Mouse (Mus musculus): ENCODE data around the gene Senp3. TPM values are rescaled to one million over a fixed set of nuclear protein-coding genes. Genes with fewer than 3 reads are reported as not detected.

Gene Senp3
- polyA plus RNA-seq, 1 experiment: 187 TPM

DNA sequence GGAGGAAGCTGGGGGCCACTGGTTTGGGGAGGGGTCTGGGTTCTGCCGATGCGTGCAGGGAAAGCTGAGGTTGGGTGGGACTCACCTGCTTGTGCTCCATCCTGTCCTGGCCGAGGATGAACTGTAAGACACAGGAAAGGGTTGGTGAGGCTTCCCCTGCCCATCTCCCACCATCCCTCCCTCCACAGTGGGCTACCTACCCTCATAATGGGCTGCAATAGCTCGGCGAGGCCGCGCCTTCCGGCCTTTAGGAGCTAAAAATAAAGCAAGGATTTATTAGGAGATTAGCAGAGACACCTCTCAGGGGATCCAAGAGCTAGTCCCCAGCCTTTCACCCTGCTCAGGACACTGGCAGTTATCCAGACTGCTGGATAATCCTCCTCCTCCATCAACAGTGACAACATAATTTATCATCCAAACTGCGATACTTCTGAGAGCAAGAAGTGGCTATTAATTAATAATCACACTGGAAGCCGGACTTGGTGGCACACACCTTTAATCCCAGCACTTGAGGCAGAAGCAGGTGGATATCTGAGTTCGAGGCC lies 11.6 kb upstream of the Senp3 start:
- no peak overlapping the region for H3K27ac ChIP-seq (ENCODE audit: insufficient read depth, low read length)
- no peaks in the 10 kb centered on the region for H3K4me1 ChIP-seq (ENCODE audit: control insufficient read depth, insufficient read depth, low read length)
- no peak overlapping the region for H3K4me3 ChIP-seq (ENCODE audit: insufficient read depth, low read length)
- TF ChIP-seq CTCF (IDR thresholded peaks at IDR 0.05; ENCODE audit: borderline replicate concordance, insufficient read depth, low read length) (no peak), POLR2A (IDR thresholded peaks at IDR 0.05; ENCODE audit: low read depth, low read length) (no peak)

- TF ChIP-seq CTCF (IDR thresholded peaks at IDR 0.05; ENCODE audit: borderline replicate concordance, insufficient read depth, low read length): no peak
- no peak for TF ChIP-seq POLR2A (IDR thresholded peaks at IDR 0.05; ENCODE audit: low read depth, low read length)
Measured at GRCm38 (mm10) chr11:69692863-69693262, 11.0 kb upstream of the Senp3 start.

DNA sequence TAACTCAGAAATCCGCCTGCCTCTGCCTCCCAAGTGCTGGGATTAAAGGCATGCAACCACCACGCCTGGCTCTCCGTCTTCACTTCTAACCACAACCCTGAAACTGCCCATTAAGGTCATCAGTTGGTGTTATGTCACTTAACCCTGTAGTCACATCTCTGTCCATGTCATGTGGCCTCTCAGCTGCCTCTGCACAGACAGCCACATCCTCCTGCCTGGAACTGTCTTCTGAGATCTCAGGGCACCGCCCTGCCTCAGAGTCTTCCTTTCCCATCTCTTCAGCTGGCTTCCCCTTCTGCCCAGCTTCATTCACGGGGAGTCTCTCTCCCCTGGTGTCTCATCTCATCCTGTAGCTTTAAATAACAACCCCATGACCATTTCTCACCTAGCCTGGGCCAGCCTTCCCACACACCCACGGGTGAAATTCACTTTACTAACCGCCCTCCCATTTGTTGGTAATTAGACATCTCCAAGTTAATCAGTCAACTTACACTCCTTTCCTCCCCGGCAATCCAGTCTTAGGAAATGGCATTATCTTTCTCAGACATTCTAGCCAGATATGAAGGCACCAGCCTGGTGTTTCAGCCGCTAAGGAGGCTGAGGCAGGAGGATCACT lies 10.4 kb upstream of the Senp3 start:
- Histone ChIP-seq H3K27ac (ENCODE audit: insufficient read depth, low read length) (no peak overlapping the region), H3K4me3 (ENCODE audit: insufficient read depth, low read length) (no peak overlapping the region), H3K4me1 (ENCODE audit: control insufficient read depth, insufficient read depth, low read length) (no peaks in the 10 kb centered on the region)
- TF ChIP-seq CTCF (IDR thresholded peaks at IDR 0.05; ENCODE audit: borderline replicate concordance, insufficient read depth, low read length): no peak
- TF ChIP-seq POLR2A (IDR thresholded peaks at IDR 0.05; ENCODE audit: low read depth, low read length): no peak

More at GRCm38 (mm10) chr11:69692863-69693262, 11.0 kb upstream of the Senp3 start:
- Histone ChIP-seq H3K4me1 (ENCODE audit: control insufficient read depth, insufficient read depth, low read length) (no peaks in the 10 kb centered on the region), H3K4me3 (ENCODE audit: insufficient read depth, low read length) (no peak overlapping the region), H3K27ac (ENCODE audit: insufficient read depth, low read length) (no peak overlapping the region)

DNA sequence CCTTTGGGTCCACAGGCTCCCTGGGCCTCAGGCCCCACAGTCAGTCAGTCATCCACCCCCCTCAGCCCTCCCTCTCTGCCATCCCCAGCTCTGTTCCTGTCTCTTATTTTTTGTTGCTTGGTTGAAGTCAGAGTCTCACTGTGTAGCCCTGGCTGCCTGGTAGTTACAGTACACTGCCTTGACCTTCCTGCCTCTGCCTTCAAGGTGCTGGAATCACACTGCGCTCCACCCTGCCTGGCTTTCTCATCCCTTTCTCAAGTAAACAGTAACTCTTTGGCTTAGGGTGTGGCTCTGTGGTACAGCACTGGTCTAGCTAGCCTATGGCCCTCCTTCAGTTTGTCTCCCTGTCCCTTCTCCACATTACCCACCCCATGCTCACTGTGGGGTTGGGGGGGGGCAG lies 8.0 kb upstream of the Senp3 start:
- TF ChIP-seq CTCF (IDR thresholded peaks at IDR 0.05; ENCODE audit: borderline replicate concordance, insufficient read depth, low read length): no peak
- TF ChIP-seq POLR2A (IDR thresholded peaks at IDR 0.05; ENCODE audit: low read depth, low read length): no peak
- Histone ChIP-seq H3K4me1 (ENCODE audit: control insufficient read depth, insufficient read depth, low read length) (peaks cover 3% of the 10 kb centered on the region; the same call in 1 of the 2 replicates), H3K27ac (ENCODE audit: insufficient read depth, low read length) (no peak overlapping the region), H3K4me3 (ENCODE audit: insufficient read depth, low read length) (no peak overlapping the region)

- no peak for TF ChIP-seq POLR2A (IDR thresholded peaks at IDR 0.05; ENCODE audit: low read depth, low read length)
- TF ChIP-seq CTCF (IDR thresholded peaks at IDR 0.05; ENCODE audit: borderline replicate concordance, insufficient read depth, low read length): no peak
- Histone ChIP-seq H3K4me3 (ENCODE audit: insufficient read depth, low read length) (no peak overlapping the region), H3K4me1 (ENCODE audit: control insufficient read depth, insufficient read depth, low read length) (peaks cover 10% of the 10 kb centered on the region), H3K27ac (ENCODE audit: insufficient read depth, low read length) (no peak overlapping the region)
Measured at GRCm38 (mm10) chr11:69687061-69687460, 5.2 kb upstream of the Senp3 start.

DNA sequence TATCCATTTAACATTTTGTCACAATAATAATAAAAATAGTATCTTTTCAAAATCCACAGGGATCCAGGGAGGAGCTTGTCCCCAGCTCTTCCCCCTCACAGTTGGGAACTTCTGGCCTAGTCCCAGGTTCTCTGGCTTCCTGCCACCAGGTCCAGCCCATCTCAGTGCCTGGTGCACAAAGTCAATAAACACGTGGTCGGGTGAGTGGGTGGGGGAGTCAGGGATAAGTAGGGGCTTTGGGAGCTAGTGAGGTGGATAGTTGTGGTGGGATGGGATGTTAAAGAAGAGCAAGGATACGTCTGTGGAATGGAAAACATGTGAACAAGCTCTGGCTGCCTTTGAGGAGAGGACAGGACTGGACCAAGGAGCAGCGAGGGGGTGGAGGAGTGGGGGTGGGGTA lies 4.5 kb upstream of the Senp3 start:
- Histone ChIP-seq H3K27ac (ENCODE audit: insufficient read depth, low read length) (no peak overlapping the region), H3K4me1 (ENCODE audit: control insufficient read depth, insufficient read depth, low read length) (peaks cover 10% of the 10 kb centered on the region)

DNA sequence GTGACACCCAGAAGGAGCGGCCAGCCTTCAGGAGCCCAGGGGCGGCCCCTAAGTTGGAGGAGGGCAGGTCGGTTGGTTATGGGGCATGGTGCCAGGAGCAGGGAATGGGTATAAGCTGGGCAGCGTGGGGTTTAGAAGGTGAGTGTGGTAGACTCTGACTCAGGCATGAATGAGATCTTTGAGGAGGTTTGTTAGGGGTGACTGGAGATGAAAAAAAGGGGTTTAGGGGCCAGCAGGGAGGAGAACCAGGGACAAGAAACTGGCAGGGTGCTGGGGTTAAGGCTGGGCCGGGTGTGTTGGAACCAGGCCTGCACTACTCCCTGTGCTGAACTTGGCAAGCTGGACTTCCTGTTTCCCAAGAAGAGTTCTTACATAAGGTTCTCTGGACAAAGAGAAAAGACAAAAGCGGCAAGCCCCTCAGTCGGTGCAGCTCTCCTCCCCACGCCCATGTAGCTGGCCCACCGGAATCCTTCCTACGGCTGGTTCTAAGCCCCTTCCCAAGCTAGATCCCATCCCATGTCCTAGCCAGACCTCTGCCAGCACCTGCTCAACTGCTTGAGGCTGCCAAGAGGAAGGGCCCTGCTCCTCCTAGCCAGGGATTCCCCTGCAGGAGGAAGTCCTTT lies 3.8 kb upstream of the Senp3 start, which contains the start of gene Tnfsf13:
TSS of gene Tnfsf13 (minus strand) at position 259 of the 623 bp plus-strand sequence.
- TF ChIP-seq CTCF (IDR thresholded peaks at IDR 0.05; ENCODE audit: borderline replicate concordance, insufficient read depth, low read length) (no peak), POLR2A (IDR thresholded peaks at IDR 0.05; ENCODE audit: low read depth, low read length) (no peak)
- H3K27ac ChIP-seq (ENCODE audit: insufficient read depth, low read length): peak within 1 kb of the TSS; percentile 2; the same call in 1 of the 2 replicates
- H3K4me1 ChIP-seq (ENCODE audit: control insufficient read depth, insufficient read depth, low read length): peaks cover 10% of the 10 kb centered on the region
- H3K4me3 ChIP-seq (ENCODE audit: insufficient read depth, low read length): no peak within 1 kb of the TSS

More for the DNA sequence above, 4.5 kb upstream of the Senp3 start:
- no peak for TF ChIP-seq CTCF (IDR thresholded peaks at IDR 0.05; ENCODE audit: borderline replicate concordance, insufficient read depth, low read length)
- no peak for TF ChIP-seq POLR2A (IDR thresholded peaks at IDR 0.05; ENCODE audit: low read depth, low read length)
- no peak overlapping the region for H3K4me3 ChIP-seq (ENCODE audit: insufficient read depth, low read length)

GRCm38 (mm10) chr11:69684936-69685335 lies 3.1 kb upstream of the Senp3 start:
- H3K27ac ChIP-seq (ENCODE audit: insufficient read depth, low read length): no peak overlapping the region
- H3K4me1 ChIP-seq (ENCODE audit: control insufficient read depth, insufficient read depth, low read length): peaks cover 10% of the 10 kb centered on the region
- TF ChIP-seq CTCF (IDR thresholded peaks at IDR 0.05; ENCODE audit: borderline replicate concordance, insufficient read depth, low read length) (no peak), POLR2A (IDR thresholded peaks at IDR 0.05; ENCODE audit: low read depth, low read length) (no peak)

GRCm38 (mm10) chr11:69684128-69684745 lies 2.4 kb upstream of the Senp3 start:
- Histone ChIP-seq H3K27ac (ENCODE audit: insufficient read depth, low read length) (no peak overlapping the region), H3K4me3 (ENCODE audit: insufficient read depth, low read length) (no peak overlapping the region), H3K4me1 (ENCODE audit: control insufficient read depth, insufficient read depth, low read length) (peaks cover 10% of the 10 kb centered on the region)
- no peak for TF ChIP-seq CTCF (IDR thresholded peaks at IDR 0.05; ENCODE audit: borderline replicate concordance, insufficient read depth, low read length)

More at GRCm38 (mm10) chr11:69684936-69685335, 3.1 kb upstream of the Senp3 start:
- H3K4me3 ChIP-seq (ENCODE audit: insufficient read depth, low read length): no peak overlapping the region

GRCm38 (mm10) chr11:69683576-69683975 lies 1.7 kb upstream of the Senp3 start:
- H3K4me1 ChIP-seq (ENCODE audit: control insufficient read depth, insufficient read depth, low read length): peaks cover 10% of the 10 kb centered on the region
- no peak overlapping the region for H3K4me3 ChIP-seq (ENCODE audit: insufficient read depth, low read length)
- H3K27ac ChIP-seq (ENCODE audit: insufficient read depth, low read length): peak overlapping the region; percentile 95
- TF ChIP-seq CTCF (IDR thresholded peaks at IDR 0.05; ENCODE audit: borderline replicate concordance, insufficient read depth, low read length) (no peak), POLR2A (IDR thresholded peaks at IDR 0.05; ENCODE audit: low read depth, low read length) (no peak)
